Mouse (Mus musculus) MEL (cell line): ENCODE measurements around the gene Pip4k2b.

Experiments used
- CTCF ChIP-seq, 3 experiments: IDR thresholded peaks in 2 of 3; conservative IDR thresholded peaks in 1 of 3; 2 replicates each; pipeline ENCODE4 v1.5.1; 2011 to 2012; ENCODE audit warnings: low read length in 3 of 3, low read depth in 2 of 3, mild to moderate bottlenecking in 2 of 3, improper control_type of control experiment in 1 of 3, inconsistent platforms in 1 of 3, mixed read lengths in 1 of 3, moderate library complexity in 1 of 3; ENCODE audit not compliant: control insufficient read depth in 1 of 3, insufficient read depth in 1 of 3, poor library complexity in 1 of 3, severe bottlenecking in 1 of 3
- POLR2AphosphoS2 ChIP-seq: IDR thresholded peaks from 2 replicates; pipeline ENCODE4 v1.6.1; 2011; ENCODE audit warnings: low read length, improper control_type of control experiment
- USF2 ChIP-seq, 2 experiments: IDR thresholded peaks; 2 replicates each; pipeline ENCODE4 v1.6.1; 2011 to 2012; ENCODE audit warnings: improper control_type of control experiment in 2 of 2, low read length in 2 of 2, borderline replicate concordance in 1 of 2, inconsistent platforms in 1 of 2, low read depth in 1 of 2, mild to moderate bottlenecking in 1 of 2; ENCODE audit not compliant: insufficient read depth in 1 of 2

GRCm38 (mm10) chr11:97782564-97782895 is 38.0 kb upstream of the Pip4k2b start:
- TF ChIP-seq CTCF (IDR thresholded peaks at IDR 0.05 in 2 of 3, conservative IDR thresholded peaks at IDR 0.05 in 1 of 3; ENCODE audit: control insufficient read depth in 1 of 3, insufficient read depth in 1 of 3, low read depth in 2 of 3, low read length in 3 of 3, poor library complexity in 1 of 3, severe bottlenecking in 1 of 3) (no peak), POLR2AphosphoS2 (no peak), USF2 (IDR thresholded peaks at IDR 0.05; ENCODE audit: borderline replicate concordance in 1 of 2, insufficient read depth in 1 of 2, low read depth in 1 of 2, low read length in 2 of 2) (no peak)
